Mouse (Mus musculus): ENCODE measurements at regions not wholly inside any gene's neighbourhood (a gene's known extent, or its start where the extent isn't known, plus 50 kb on each side); places are given as distances from the start of the nearest gene placed in this dataset.

DNA sequence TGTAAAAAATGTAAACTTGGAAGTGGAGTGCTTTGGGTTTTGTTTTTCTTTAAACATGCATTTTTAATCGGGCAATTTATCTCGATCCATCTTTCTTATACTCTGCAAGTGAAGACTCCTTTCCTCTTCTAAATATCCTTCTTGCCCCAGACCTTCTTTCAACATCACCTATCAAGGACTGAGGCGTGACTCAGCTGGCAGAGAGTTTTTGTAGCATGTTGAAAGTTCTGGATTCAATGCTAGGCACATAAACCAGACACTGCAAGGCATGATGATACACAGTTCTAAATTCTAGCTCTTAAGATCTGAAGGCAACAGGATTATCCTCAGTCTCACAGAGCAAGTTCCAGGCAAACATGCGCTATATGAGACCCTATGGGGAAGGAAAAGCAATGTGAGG lies 88.1 kb upstream of the Akirin2 start:
- no peaks in the 10 kb centered on the region for H3K27me3 ChIP-seq (replicated peaks; ENCODE audit: insufficient read depth, low read length)
- WGBS, result 84% methylated on average over 4 of the region's 4 CpGs
- H3K4me2 ChIP-seq (replicated peaks; ENCODE audit: low read depth, low read length), result no peak overlapping the region
- H3K36me3 ChIP-seq (ENCODE audit: insufficient read depth, low read length), result no peaks in the 10 kb centered on the region
- no peak overlapping the region for H3K9ac ChIP-seq (replicated peaks; ENCODE audit: low read depth)
- no peak for ATAC-seq
- no peak overlapping the region for H3K27ac ChIP-seq (ENCODE audit: low read length)
- no peak for DNase-seq (ENCODE audit: low spot score)
- H3K4me1 ChIP-seq (ENCODE audit: insufficient read depth, low read depth, low read length), result no peaks in the 10 kb centered on the region
- TF ChIP-seq CTCF (IDR thresholded peaks at IDR 0.05), result no peak
- TF ChIP-seq EP300 (IDR thresholded peaks at IDR 0.05), result no peak
- H3K4me3 ChIP-seq (ENCODE audit: low read depth, low read length), result no peak overlapping the region
- no peaks in the 10 kb centered on the region for H3K9me3 ChIP-seq (ENCODE audit: low read length)

DNA sequence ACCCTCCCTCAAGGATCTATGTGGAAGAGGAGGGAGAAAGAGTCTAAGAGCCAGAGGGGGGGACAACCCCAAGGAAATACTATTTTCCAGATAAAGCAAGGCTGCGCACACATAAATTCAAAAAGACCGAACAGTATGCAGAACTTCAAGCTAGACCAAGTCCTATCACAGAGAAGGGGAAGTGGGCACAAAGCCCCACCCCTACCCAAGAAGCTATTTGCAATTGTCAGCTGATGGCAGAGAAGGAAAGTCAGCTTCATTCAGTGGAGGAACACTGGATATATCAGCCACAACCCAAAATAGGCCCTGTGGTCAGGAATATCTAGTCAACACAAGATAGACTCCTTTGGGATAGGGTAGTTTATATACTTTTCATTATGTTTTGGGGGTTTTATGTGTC lies 84.9 kb upstream of the Akirin2 start:
- TF ChIP-seq CTCF (IDR thresholded peaks at IDR 0.05) (no peak), EP300 (IDR thresholded peaks at IDR 0.05) (no peak)
- DNase-seq (ENCODE audit: low spot score) (no peak), ATAC-seq (no peak)
- Histone ChIP-seq H3K4me1 (ENCODE audit: insufficient read depth, low read depth, low read length) (no peaks in the 10 kb centered on the region), H3K36me3 (ENCODE audit: insufficient read depth, low read length) (no peaks in the 10 kb centered on the region), H3K9me3 (ENCODE audit: low read length) (no peaks in the 10 kb centered on the region), H3K27ac (ENCODE audit: low read length) (no peak overlapping the region), H3K4me3 (ENCODE audit: low read depth, low read length) (no peak overlapping the region), H3K27me3 (replicated peaks; ENCODE audit: insufficient read depth, low read length) (no peaks in the 10 kb centered on the region), H3K9ac (replicated peaks; ENCODE audit: low read depth) (no peak overlapping the region), H3K4me2 (replicated peaks; ENCODE audit: low read depth, low read length) (no peak overlapping the region)
- WGBS, result 97% methylated on average over 2 of the region's 2 CpGs

DNA sequence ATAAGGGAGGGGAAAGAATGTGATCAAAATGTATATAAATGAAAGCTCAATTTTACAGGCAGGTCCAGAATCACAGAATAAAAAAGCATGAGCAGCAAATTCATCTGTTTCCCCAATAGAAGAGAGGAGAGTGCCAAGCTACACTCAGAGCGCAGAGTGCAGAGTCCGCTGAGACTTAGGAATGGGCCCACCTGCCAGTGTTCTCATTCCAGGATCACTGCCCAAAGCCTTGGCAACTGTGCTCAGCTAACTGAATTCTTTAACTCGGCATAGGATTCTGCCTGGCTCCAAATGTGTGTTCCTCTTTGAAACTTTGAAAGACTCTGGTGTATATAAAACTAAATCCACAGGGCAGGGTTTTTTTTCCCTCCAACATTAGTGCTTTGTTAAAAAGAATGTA lies 84.4 kb upstream of the Akirin2 start:
- no peak overlapping the region for H3K4me2 ChIP-seq (replicated peaks; ENCODE audit: low read depth, low read length)
- H3K9me3 ChIP-seq (ENCODE audit: low read length), result no peaks in the 10 kb centered on the region
- H3K9ac ChIP-seq (replicated peaks; ENCODE audit: low read depth), result no peak overlapping the region
- H3K4me3 ChIP-seq (ENCODE audit: low read depth, low read length), result no peak overlapping the region
- TF ChIP-seq CTCF (IDR thresholded peaks at IDR 0.05) (no peak), EP300 (IDR thresholded peaks at IDR 0.05) (no peak)
- no peaks in the 10 kb centered on the region for H3K27me3 ChIP-seq (replicated peaks; ENCODE audit: insufficient read depth, low read length)
- H3K4me1 ChIP-seq (ENCODE audit: insufficient read depth, low read depth, low read length), result no peaks in the 10 kb centered on the region
- DNase-seq (ENCODE audit: low spot score), result no peak
- WGBS, result 67% methylated on average over 3 of the region's 3 CpGs
- H3K27ac ChIP-seq (ENCODE audit: low read length), result no peak overlapping the region
- H3K36me3 ChIP-seq (ENCODE audit: insufficient read depth, low read length), result no peaks in the 10 kb centered on the region
- no peak for ATAC-seq

DNA sequence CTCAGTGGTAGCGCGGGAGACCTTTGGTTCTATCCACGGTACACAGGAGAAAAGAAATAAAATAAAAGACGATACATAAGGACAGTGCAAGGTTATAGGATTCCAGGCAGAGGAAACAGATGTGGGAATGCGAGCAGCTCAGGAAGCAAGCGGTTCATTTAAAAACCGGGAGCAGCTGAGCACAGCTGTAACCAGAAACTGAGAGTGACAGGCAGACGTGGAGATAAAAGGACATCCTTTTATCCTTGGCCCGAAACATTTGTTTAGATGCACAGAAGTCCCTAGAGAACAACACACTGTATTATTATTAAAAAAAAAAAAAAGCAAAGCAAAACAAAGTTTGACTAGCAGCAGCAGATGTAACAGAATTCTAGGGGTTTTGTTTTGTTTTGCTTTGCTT lies 82.6 kb upstream of the Akirin2 start:
- TF ChIP-seq CTCF (IDR thresholded peaks at IDR 0.05), result no peak
- no peak for TF ChIP-seq EP300 (IDR thresholded peaks at IDR 0.05)
- H3K9me3 ChIP-seq (ENCODE audit: low read length), result no peaks in the 10 kb centered on the region
- no peak overlapping the region for H3K27ac ChIP-seq (ENCODE audit: low read length)
- no peak overlapping the region for H3K4me2 ChIP-seq (replicated peaks; ENCODE audit: low read depth, low read length)
- peak; percentile 29 for DNase-seq (ENCODE audit: low spot score)
- no peak overlapping the region for H3K4me3 ChIP-seq (ENCODE audit: low read depth, low read length)
- H3K9ac ChIP-seq (replicated peaks; ENCODE audit: low read depth), result no peak overlapping the region
- no peak for ATAC-seq
- H3K4me1 ChIP-seq (ENCODE audit: insufficient read depth, low read depth, low read length), result no peaks in the 10 kb centered on the region
- H3K27me3 ChIP-seq (replicated peaks; ENCODE audit: insufficient read depth, low read length), result no peaks in the 10 kb centered on the region
- no peaks in the 10 kb centered on the region for H3K36me3 ChIP-seq (ENCODE audit: insufficient read depth, low read length)
- WGBS, result 37% methylated on average over 9 of the region's 9 CpGs

DNA sequence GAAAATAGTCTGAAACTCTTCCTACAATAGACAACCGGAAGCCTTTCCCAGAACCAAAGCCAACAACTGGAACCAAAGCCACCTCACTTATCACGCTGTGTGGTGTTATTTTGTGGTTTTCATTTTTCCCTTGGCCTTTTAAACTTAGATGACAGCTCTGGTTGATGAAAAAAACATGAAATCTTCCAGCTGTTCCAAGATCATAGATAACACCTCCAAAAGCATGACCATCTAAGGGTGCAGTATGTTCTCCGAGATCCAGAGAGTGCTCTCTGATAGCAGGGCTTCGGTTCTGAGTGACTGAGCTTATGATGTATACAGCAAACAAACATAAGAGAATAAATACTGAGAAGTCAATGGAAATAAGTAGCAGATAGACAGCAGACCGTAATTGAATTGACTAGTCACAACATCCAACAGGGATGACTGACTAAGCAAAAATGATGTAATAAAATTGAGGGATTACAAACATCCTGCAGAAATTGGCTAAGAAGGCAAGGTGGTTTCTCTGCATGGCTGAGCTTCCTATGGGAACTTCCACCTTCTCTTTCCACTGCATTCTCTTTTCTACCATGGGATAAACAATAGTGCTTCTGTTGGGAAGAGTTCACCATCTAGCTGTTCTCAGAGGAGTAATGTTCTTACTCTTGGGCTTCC lies 74.8 kb upstream of the Akirin2 start:
- no peaks in the 10 kb centered on the region for H3K9me3 ChIP-seq (ENCODE audit: low read length)
- TF ChIP-seq CTCF (IDR thresholded peaks at IDR 0.05) (no peak), EP300 (IDR thresholded peaks at IDR 0.05) (no peak)
- 58% methylated on average over 5 of the region's 5 CpGs for WGBS
- DNase-seq (ENCODE audit: low spot score) (peak; percentile 14), ATAC-seq (peak; percentile 55)
- no peak overlapping the region for H3K4me3 ChIP-seq (ENCODE audit: low read depth, low read length)
- no peaks in the 10 kb centered on the region for H3K4me1 ChIP-seq (ENCODE audit: insufficient read depth, low read depth, low read length)
- H3K27ac ChIP-seq (ENCODE audit: low read length), result no peak overlapping the region
- no peaks in the 10 kb centered on the region for H3K36me3 ChIP-seq (ENCODE audit: insufficient read depth, low read length)
- H3K9ac ChIP-seq (replicated peaks; ENCODE audit: low read depth), result no peak overlapping the region
- no peaks in the 10 kb centered on the region for H3K27me3 ChIP-seq (replicated peaks; ENCODE audit: insufficient read depth, low read length)
- H3K4me2 ChIP-seq (replicated peaks; ENCODE audit: low read depth, low read length), result no peak overlapping the region

DNA sequence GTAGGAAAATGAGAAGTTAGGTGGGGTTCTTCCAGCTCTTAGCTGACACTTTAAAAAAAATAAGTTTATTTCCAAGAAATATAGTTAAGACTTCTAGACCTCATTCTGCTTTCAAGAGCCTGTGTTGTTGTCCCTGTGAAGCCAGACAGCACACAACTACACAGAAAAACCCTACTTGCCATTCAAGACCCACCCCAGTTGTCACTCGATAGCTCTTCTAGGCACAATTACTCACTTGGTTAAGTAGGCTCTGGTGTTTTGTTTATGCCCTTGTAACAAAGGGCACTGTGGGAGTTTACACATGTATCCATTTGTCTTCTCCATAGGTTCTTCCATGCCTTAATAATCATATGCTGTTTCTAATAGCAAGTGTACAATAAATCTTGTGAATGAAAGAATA lies 66.5 kb upstream of the Akirin2 start:
- H3K4me1 ChIP-seq (ENCODE audit: insufficient read depth, low read depth, low read length), result no peaks in the 10 kb centered on the region
- H3K4me2 ChIP-seq (replicated peaks; ENCODE audit: low read depth, low read length), result no peak overlapping the region
- no peak overlapping the region for H3K4me3 ChIP-seq (ENCODE audit: low read depth, low read length)
- DNase-seq (ENCODE audit: low spot score) (no peak), ATAC-seq (no peak)
- no peaks in the 10 kb centered on the region for H3K27me3 ChIP-seq (replicated peaks; ENCODE audit: insufficient read depth, low read length)
- H3K27ac ChIP-seq (ENCODE audit: low read length), result no peak overlapping the region
- no peak overlapping the region for H3K9ac ChIP-seq (replicated peaks; ENCODE audit: low read depth)
- WGBS, result 44% methylated on average over 1 of the region's 1 CpGs
- TF ChIP-seq EP300 (IDR thresholded peaks at IDR 0.05) (no peak), CTCF (IDR thresholded peaks at IDR 0.05) (no peak)
- H3K9me3 ChIP-seq (ENCODE audit: low read length), result no peaks in the 10 kb centered on the region
- no peaks in the 10 kb centered on the region for H3K36me3 ChIP-seq (ENCODE audit: insufficient read depth, low read length)

DNA sequence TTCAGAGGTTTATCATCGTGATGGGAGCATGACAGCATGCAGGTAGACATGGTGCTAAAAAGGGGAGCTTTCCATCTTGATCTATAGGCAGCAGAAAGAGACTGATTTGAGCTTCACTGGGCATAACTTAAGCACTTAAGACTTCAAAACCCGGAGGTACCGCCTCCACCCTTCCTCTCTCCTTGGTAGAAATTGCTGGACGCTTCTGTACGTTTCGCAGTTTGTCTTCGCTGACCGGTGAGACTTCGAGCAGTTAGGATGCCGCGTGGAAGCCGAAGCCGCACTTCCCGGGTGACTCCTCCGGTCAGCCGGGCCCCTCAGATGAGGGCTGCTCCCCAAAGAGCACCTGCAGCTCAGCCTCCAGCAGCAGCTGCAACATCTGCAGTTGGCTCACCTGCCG lies 65.2 kb upstream of the Akirin2 start:
- WGBS, result 77% methylated on average over 17 of the region's 17 CpGs
- TF ChIP-seq EP300 (IDR thresholded peaks at IDR 0.05) (no peak), CTCF (IDR thresholded peaks at IDR 0.05) (no peak)
- ATAC-seq (no peak), DNase-seq (ENCODE audit: low spot score) (no peak)
- Histone ChIP-seq H3K4me1 (ENCODE audit: insufficient read depth, low read depth, low read length) (no peaks in the 10 kb centered on the region), H3K36me3 (ENCODE audit: insufficient read depth, low read length) (no peaks in the 10 kb centered on the region), H3K4me3 (ENCODE audit: low read depth, low read length) (no peak overlapping the region), H3K4me2 (replicated peaks; ENCODE audit: low read depth, low read length) (no peak overlapping the region), H3K9ac (replicated peaks; ENCODE audit: low read depth) (no peak overlapping the region), H3K9me3 (ENCODE audit: low read length) (no peaks in the 10 kb centered on the region), H3K27ac (ENCODE audit: low read length) (no peak overlapping the region), H3K27me3 (replicated peaks; ENCODE audit: insufficient read depth, low read length) (no peaks in the 10 kb centered on the region)
